Mouse (Mus musculus): ENCODE results near the gene Mad2l1bp. TPM values are rescaled to one million over a fixed set of nuclear protein-coding genes. Genes with fewer than 3 reads are reported as not detected.

Gene Mad2l1bp
- polyA plus RNA-seq, 1 experiment from 2014 or later, result 55.5 TPM

DNA sequence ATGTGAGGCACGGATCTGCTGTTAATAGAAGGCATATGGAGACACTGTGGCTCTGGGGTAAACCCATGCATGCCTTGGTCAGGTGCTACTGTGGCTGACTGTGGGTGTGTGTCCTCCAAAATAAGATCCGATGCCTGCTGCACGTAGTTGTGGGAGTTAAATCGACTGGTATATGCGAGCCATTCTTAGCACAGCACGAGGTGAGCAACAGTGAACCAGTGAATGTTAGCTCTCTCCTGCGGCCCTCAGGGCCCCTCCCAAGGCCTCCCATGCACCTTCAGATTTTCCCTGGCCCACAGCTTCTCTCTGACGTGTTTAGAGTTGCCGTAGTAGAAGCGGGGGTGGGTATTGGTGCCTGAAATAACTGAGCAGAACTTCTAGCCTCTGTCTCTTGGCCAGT is 33.7 kb downstream of the Mad2l1bp start:
- no peak overlapping the region for H3K9ac ChIP-seq (ENCODE audit: low read length)
- H3K36me3 ChIP-seq (ENCODE audit: control insufficient read depth, insufficient read depth, low read length), result peaks cover 20% of the 10 kb centered on the region
- WGBS, result 88% methylated on average over 10 of the region's 10 CpGs
- no peak overlapping the region for H3K27ac ChIP-seq (ENCODE audit: low read length)
- no peak overlapping the region for H3K4me3 ChIP-seq (ENCODE audit: low read length)
- H3K9me3 ChIP-seq (ENCODE audit: control insufficient read depth, low read length), result no peaks in the 10 kb centered on the region
- H3K27me3 ChIP-seq (ENCODE audit: control insufficient read depth, insufficient read depth, low read depth, low read length), result no peaks in the 10 kb centered on the region
- peaks cover 35% of the 10 kb centered on the region for H3K4me1 ChIP-seq (replicated peaks; ENCODE audit: control insufficient read depth, insufficient read depth, low read length)
- H3K4me2 ChIP-seq (ENCODE audit: low read depth, low read length), result no peak overlapping the region
- no peak for ATAC-seq (ENCODE audit: low read depth)

DNA sequence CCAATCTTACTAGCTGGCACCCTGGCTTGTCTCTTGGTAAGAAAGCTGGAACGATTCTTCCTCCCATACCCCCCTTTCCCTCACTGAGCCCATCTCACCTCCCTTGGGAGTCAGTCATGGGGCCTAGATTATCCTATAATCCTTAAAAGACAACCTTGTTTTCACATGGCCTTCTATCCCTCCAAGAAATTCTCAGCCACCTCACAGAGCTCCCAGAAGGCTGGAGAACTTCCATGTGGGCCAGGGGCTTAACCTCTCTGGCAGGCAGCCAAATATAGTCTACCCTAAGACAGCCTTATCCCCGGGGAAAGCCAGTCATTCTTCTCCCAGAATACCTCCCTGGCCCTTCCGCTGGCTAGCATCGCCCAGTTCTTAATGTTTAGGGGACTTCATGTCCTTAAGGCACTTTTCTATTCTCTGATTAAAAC is 34.9 kb downstream of the Mad2l1bp start:
- Histone ChIP-seq H3K4me1 (replicated peaks; ENCODE audit: control insufficient read depth, insufficient read depth, low read length) (peaks cover 40% of the 10 kb centered on the region), H3K4me3 (ENCODE audit: low read length) (no peak overlapping the region), H3K36me3 (ENCODE audit: control insufficient read depth, insufficient read depth, low read length) (peaks cover 17% of the 10 kb centered on the region), H3K4me2 (ENCODE audit: low read depth, low read length) (no peak overlapping the region), H3K9me3 (ENCODE audit: control insufficient read depth, low read length) (no peaks in the 10 kb centered on the region), H3K27ac (ENCODE audit: low read length) (no peak overlapping the region), H3K27me3 (ENCODE audit: control insufficient read depth, insufficient read depth, low read depth, low read length) (no peaks in the 10 kb centered on the region), H3K9ac (ENCODE audit: low read length) (no peak overlapping the region)
- WGBS, result 54% methylated on average over 4 of the region's 4 CpGs
- ATAC-seq (ENCODE audit: low read depth), result no peak

DNA sequence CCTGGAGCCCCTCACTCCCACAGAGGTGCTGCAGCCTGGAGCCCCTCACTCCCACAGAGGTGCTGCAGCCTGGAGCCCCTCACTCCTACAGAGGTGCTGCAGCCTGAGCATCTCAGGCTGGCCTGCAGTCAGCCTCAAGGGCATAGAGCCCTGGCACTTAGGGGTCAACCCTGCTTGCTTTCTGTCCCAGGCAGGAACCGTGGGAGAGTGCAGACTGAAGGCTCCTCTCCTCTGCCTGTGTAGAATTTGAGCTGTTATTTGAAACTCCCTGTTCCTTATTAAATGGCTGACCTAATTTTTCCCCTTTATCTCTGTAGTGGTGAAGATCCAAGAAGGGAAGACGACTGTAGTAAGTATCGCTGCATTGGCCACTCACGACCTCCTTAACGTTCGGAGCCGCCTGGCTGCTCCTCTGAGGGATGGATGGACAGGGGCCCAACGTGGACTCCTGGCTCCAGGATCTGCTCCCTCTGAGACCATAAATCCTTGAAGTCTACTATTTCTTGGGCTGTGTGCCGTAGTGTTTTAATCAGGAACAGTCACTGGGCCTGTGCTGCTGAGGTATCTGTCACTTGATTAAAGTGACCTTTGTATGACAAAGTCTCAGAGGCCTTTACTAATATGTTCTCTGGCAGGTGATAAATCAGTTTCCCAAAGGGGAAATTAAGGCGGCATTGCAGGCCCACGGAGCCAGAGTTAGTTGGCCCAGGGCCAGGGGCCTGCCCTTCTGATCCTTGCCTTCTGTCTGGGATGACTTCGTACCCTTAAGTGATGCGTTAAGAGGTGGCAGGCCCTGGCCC is 35.5 kb downstream of the Mad2l1bp start:
- H3K9me3 ChIP-seq (ENCODE audit: control insufficient read depth, low read length), result no peaks in the 10 kb centered on the region
- H3K9ac ChIP-seq (ENCODE audit: low read length), result no peak overlapping the region; the same call in 1 of the 2 replicates
- peaks cover 12% of the 10 kb centered on the region; the same call in 1 of the 2 replicates for H3K36me3 ChIP-seq (ENCODE audit: control insufficient read depth, insufficient read depth, low read length)
- peaks cover 40% of the 10 kb centered on the region for H3K4me1 ChIP-seq (replicated peaks; ENCODE audit: control insufficient read depth, insufficient read depth, low read length)
- peak overlapping the region; percentile 90 for H3K27ac ChIP-seq (ENCODE audit: low read length)
- H3K4me3 ChIP-seq (ENCODE audit: low read length), result no peak overlapping the region
- no peaks in the 10 kb centered on the region for H3K27me3 ChIP-seq (ENCODE audit: control insufficient read depth, insufficient read depth, low read depth, low read length)
- H3K4me2 ChIP-seq (ENCODE audit: low read depth, low read length), result no peak overlapping the region
- 47% methylated on average over 13 of the region's 13 CpGs for WGBS
- ATAC-seq (ENCODE audit: low read depth), result no peak

DNA sequence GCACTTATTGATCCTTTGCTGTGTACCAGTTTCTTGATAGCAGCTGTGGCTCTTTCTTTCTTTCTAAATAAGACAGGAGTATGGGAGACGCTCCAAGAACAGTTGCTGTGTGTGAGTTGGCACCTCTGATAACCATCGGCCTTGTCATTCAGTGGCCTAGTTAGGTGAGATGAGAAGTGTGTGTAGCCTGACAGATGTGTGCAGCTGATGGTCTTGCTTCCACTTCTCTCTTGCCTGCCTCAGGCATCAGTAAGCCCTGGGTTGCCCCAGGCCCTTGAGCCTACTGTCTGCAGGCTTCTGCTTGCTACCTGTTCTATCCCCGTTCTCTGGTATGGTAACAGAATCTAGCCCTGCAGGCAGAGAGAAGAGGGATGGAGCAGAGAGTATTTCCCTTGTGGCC is 36.5 kb downstream of the Mad2l1bp start:
- Histone ChIP-seq H3K9ac (ENCODE audit: low read length) (no peak overlapping the region), H3K4me2 (ENCODE audit: low read depth, low read length) (no peak overlapping the region), H3K9me3 (ENCODE audit: control insufficient read depth, low read length) (no peaks in the 10 kb centered on the region), H3K27me3 (ENCODE audit: control insufficient read depth, insufficient read depth, low read depth, low read length) (no peaks in the 10 kb centered on the region), H3K4me1 (replicated peaks; ENCODE audit: control insufficient read depth, insufficient read depth, low read length) (peaks cover 40% of the 10 kb centered on the region), H3K36me3 (ENCODE audit: control insufficient read depth, insufficient read depth, low read length) (0 out of 2 replicates have a peak, but pooled peaks cover 7% of the 10 kb centered on the region), H3K4me3 (ENCODE audit: low read length) (no peak overlapping the region), H3K27ac (ENCODE audit: low read length) (peak overlapping the region; percentile 90)
- 71% methylated on average over 3 of the region's 3 CpGs for WGBS
- ATAC-seq (ENCODE audit: low read depth), result peak; percentile 55; the same call in 1 of the 2 replicates

DNA sequence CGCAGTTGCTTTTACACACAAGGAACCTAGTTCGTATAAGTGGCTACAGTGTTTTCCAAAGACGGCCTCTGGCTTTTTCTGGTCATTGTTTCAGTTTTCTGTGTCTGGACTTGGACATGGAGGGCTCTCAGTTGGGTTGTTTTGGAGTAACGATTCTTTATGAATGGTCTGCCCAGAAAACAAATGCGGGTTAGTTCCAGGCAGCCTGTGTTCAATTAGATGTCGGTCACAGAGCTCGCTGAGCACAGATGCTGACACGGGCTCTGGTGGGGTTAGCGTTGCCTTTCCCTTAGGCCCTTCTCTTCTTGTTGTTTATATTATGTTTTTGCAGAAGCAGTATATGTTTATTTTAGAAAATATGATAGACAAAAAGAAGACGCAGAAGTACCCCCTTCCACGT is 37.2 kb downstream of the Mad2l1bp start:
- Histone ChIP-seq H3K4me3 (ENCODE audit: low read length) (no peak overlapping the region), H3K9me3 (ENCODE audit: control insufficient read depth, low read length) (no peaks in the 10 kb centered on the region), H3K36me3 (ENCODE audit: control insufficient read depth, insufficient read depth, low read length) (0 out of 2 replicates have a peak, but pooled peaks cover 7% of the 10 kb centered on the region), H3K27me3 (ENCODE audit: control insufficient read depth, insufficient read depth, low read depth, low read length) (no peaks in the 10 kb centered on the region), H3K9ac (ENCODE audit: low read length) (peak overlapping the region; percentile 43; the same call in 1 of the 2 replicates), H3K4me2 (ENCODE audit: low read depth, low read length) (no peak overlapping the region), H3K27ac (ENCODE audit: low read length) (peak overlapping the region; percentile 90), H3K4me1 (replicated peaks; ENCODE audit: control insufficient read depth, insufficient read depth, low read length) (peaks cover 45% of the 10 kb centered on the region)
- ATAC-seq (ENCODE audit: low read depth), result peak; percentile 57
- WGBS, result 43% methylated on average over 11 of the region's 11 CpGs

DNA sequence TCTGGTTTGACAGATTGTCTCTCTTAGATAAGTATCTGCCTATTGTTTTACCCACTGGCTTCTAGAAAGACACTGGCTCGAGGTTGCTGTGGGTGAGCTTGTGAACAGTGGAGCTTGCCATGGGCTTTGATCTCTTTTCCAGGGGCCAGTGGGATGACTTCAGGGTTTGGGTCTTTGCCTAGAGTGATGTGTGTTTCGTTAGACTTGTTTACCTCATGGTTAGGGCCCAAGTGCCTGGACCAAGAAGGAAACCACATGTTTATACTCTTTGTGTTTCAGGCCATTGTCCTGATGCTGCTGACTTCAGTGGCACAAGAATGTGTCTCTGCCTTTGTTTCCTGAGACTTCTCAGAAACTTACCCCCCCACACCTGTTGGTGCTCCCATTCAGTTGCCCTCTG is 37.9 kb downstream of the Mad2l1bp start:
- Histone ChIP-seq H3K4me1 (replicated peaks; ENCODE audit: control insufficient read depth, insufficient read depth, low read length) (peaks cover 45% of the 10 kb centered on the region), H3K4me3 (ENCODE audit: low read length) (no peak overlapping the region), H3K9me3 (ENCODE audit: control insufficient read depth, low read length) (no peaks in the 10 kb centered on the region), H3K27ac (ENCODE audit: low read length) (peak overlapping the region; percentile 90), H3K36me3 (ENCODE audit: control insufficient read depth, insufficient read depth, low read length) (0 out of 2 replicates have a peak, but pooled peaks cover 7% of the 10 kb centered on the region), H3K27me3 (ENCODE audit: control insufficient read depth, insufficient read depth, low read depth, low read length) (no peaks in the 10 kb centered on the region), H3K9ac (ENCODE audit: low read length) (peak overlapping the region; percentile 43; the same call in 1 of the 2 replicates), H3K4me2 (ENCODE audit: low read depth, low read length) (no peak overlapping the region)
- ATAC-seq (ENCODE audit: low read depth), result peak; percentile 56
- WGBS, result 8% methylated on average over 2 of the region's 2 CpGs

DNA sequence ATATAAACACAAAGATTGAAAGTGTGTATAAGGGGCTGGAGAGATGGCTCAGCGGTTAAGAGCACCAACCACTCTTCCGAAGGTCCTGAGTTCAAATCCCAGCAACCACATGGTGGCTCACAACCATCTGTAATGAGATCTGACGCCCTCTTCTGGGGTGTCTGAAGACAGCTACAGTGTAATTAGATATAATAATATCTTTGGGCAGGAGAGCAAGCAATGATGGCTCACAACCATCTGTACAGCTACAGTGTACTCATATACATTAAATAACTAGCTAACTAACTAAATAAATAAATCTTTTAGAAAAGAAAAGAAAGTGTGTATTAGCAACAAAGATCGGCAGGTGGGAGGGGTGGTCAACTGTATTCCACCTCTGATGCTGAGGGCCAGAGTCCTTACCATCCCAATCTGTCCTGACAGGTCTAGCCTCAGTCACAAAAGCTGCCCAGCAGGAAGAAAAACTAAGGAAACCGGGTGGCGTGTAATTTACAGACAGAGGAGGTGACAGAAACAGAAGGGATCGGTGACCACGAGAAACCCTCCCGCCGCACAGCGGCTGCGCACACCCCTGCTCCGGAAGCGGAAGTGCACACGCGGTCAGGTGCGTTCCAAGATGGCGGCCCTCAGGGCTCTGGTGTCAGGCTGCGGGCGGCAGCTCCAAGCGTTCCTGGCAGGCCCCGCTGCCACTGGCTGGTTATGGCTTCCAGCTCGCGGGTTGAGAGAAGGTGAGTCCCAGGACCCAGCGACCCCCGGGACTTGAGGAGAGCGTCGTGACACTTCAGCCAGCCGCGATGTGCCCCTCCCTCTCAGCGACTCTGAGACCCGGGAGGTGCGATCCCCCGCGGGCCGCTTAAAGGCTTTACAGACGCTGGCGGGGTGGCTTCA is 42.7 kb downstream of the Mad2l1bp start, which contains the start of gene Mrps18a:
Gene Mrps18a, plus strand, starts transcription at position 585 of the 888 bp plus-strand sequence.
- peak within 1 kb of the TSS; percentile 74 for H3K9ac ChIP-seq (ENCODE audit: low read length)
- H3K4me2 ChIP-seq (ENCODE audit: low read depth, low read length), result peak within 1 kb of the TSS; percentile 75
- peak within 1 kb of the TSS; percentile 76 for H3K4me3 ChIP-seq (ENCODE audit: low read length)
- peak; percentile 89 for ATAC-seq (ENCODE audit: low read depth)
- H3K27me3 ChIP-seq (ENCODE audit: control insufficient read depth, insufficient read depth, low read depth, low read length), result peaks cover 5% of the 10 kb centered on the region
- H3K27ac ChIP-seq (ENCODE audit: low read length), result peak within 1 kb of the TSS; percentile 14
- H3K9me3 ChIP-seq (ENCODE audit: control insufficient read depth, low read length), result no peaks in the 10 kb centered on the region
- H3K36me3 ChIP-seq (ENCODE audit: control insufficient read depth, insufficient read depth, low read length), result 0 out of 2 replicates have a peak, but pooled peaks cover 2% of the 10 kb centered on the region
- WGBS, result 4% methylated on average over 38 of the region's 38 CpGs
- H3K4me1 ChIP-seq (replicated peaks; ENCODE audit: control insufficient read depth, insufficient read depth, low read length), result peaks cover 20% of the 10 kb centered on the region

DNA sequence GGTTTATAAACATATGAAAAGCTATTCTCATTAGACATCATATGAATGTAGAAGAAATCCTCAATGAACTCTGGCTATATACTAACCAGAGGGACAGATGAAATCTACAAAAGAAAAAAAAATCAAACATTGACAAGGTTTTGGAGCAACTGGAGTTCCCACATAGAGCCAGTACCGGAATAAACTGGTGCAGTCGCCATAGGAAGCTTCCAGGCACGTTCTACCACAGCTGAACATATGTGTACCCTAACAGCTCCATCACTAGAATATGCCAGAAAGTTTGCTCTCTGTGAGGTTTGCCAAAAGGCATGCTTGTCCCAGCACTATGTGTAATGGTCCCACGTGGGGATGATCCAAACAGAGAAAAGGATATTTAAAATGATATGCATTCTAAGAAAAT is 45.1 kb downstream of the Mad2l1bp start:
- H3K9ac ChIP-seq (ENCODE audit: low read length), result no peak overlapping the region
- no peak overlapping the region for H3K27ac ChIP-seq (ENCODE audit: low read length)
- H3K9me3 ChIP-seq (ENCODE audit: control insufficient read depth, low read length), result no peaks in the 10 kb centered on the region
- H3K4me2 ChIP-seq (ENCODE audit: low read depth, low read length), result no peak overlapping the region
- no peak for ATAC-seq (ENCODE audit: low read depth)
- H3K4me3 ChIP-seq (ENCODE audit: low read length), result no peak overlapping the region
- no peaks in the 10 kb centered on the region for H3K36me3 ChIP-seq (ENCODE audit: control insufficient read depth, insufficient read depth, low read length)
- peaks cover 5% of the 10 kb centered on the region for H3K27me3 ChIP-seq (ENCODE audit: control insufficient read depth, insufficient read depth, low read depth, low read length)
- H3K4me1 ChIP-seq (replicated peaks; ENCODE audit: control insufficient read depth, insufficient read depth, low read length), result peaks cover 16% of the 10 kb centered on the region; the same call in 1 of the 2 replicates
- 69% methylated on average over 4 of the region's 4 CpGs for WGBS

DNA sequence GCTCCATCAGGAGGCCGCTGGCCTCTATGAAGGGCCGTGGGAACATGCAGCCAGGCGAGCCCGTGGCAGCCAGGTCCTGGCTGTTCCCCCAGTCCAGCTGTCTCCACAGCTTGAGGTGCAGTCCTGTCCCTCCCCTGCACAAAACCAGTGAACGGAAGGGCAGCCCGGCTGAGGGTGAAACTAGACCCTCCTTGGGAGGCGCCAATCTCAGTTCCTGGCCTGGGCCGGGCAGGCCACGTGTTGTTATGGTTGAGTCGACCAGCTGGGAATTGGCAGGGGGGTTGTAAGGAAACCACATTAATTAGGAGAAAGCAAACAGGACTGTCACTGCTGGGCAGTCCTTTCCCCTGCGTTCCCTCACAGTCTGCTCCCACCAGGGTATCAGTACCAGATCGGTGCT is 48.9 kb downstream of the Mad2l1bp start:
- H3K27me3 ChIP-seq (ENCODE audit: control insufficient read depth, insufficient read depth, low read depth, low read length), result peaks cover 5% of the 10 kb centered on the region
- peaks cover 11% of the 10 kb centered on the region; the same call in 1 of the 2 replicates for H3K4me1 ChIP-seq (replicated peaks; ENCODE audit: control insufficient read depth, insufficient read depth, low read length)
- peak overlapping the region; percentile 60 for H3K27ac ChIP-seq (ENCODE audit: low read length)
- H3K9me3 ChIP-seq (ENCODE audit: control insufficient read depth, low read length), result no peaks in the 10 kb centered on the region
- no peak overlapping the region for H3K4me3 ChIP-seq (ENCODE audit: low read length)
- H3K9ac ChIP-seq (ENCODE audit: low read length), result peak overlapping the region; percentile 61
- 13% methylated on average over 12 of the region's 12 CpGs for WGBS
- no peaks in the 10 kb centered on the region for H3K36me3 ChIP-seq (ENCODE audit: control insufficient read depth, insufficient read depth, low read length)
- peak overlapping the region; percentile 28 for H3K4me2 ChIP-seq (ENCODE audit: low read depth, low read length)
- ATAC-seq (ENCODE audit: low read depth), result peak; percentile 88
